Mouse (Mus musculus): ENCODE measurements at regions not wholly inside any gene's neighbourhood (a gene's known extent, or its start where the extent isn't known, plus 50 kb on each side); places are given as distances from the start of the nearest gene placed in this dataset.

DNA sequence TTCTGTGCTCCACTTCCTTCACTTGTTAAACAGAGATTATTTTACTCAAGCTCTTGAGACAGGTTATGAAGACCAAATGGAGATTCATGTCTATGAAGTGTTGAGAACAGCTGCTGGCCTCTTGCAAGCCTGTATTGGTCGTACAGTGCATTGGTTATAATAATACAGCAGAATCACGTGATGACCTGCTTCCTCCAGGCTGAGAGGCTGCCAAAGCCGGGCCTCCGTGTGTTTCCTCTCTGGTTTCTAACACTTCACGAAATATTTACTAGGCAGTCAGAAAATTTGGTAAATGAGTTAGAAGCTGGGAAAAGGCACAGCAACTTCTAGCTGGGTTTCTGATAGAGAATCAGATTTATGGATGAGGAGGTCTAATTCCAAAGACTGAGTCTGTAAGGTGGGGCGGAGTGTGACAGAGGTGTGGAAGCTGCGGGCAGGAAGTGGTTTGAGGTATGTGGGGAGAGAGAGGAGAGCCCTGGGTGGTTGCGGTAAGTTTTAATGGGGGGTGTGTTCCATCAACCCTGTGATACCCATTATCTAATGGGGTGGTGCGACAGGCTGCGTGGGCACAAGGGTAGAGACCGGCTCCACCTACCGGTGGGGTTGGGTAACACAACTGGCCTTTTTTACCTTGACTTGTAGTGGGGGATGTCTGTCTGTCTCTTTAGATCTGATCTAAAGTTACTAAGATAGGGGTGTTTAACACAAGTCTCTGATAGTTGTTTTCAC, 159.5 kb downstream of the Plpp3 start:
- WGBS, result 82% methylated on average over 12 of the region's 12 CpGs

DNA sequence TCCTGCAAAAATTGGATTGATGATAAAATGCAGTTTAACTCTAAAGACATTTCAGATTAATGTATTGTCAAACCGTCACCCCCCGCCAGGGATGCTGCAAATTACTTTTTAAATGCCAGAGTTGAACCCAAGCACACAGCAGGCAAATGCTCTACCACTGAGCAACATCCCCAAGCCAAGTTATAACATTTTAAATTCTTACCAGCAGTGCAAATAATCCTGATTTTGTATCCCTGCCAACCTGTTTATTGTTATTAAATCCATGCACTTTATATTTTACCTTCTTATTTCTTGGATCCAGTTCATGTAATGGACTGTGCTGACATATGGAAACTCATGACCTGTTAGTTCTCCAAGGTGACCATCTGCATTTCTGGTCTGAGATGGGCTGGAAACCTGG, 161.3 kb downstream of the Plpp3 start:
- no peak overlapping the region for H3K27ac ChIP-seq (ENCODE audit: low read length)
- H3K27me3 ChIP-seq (ENCODE audit: control insufficient read depth, insufficient read depth, low read depth, low read length), result no peaks in the 10 kb centered on the region
- no peak overlapping the region for H3K9ac ChIP-seq (ENCODE audit: low read depth, low read length)
- H3K4me1 ChIP-seq (ENCODE audit: control insufficient read depth, insufficient read depth, low read length), result no peaks in the 10 kb centered on the region
- no peaks in the 10 kb centered on the region for H3K9me3 ChIP-seq (replicated peaks; ENCODE audit: control insufficient read depth, low read length, poor library complexity, severe bottlenecking)
- no peaks in the 10 kb centered on the region for H3K36me3 ChIP-seq (ENCODE audit: control insufficient read depth, insufficient read depth, low read length)
- H3K4me2 ChIP-seq (ENCODE audit: low read length), result no peak overlapping the region
- no peak for ATAC-seq
- no peak overlapping the region for H3K4me3 ChIP-seq (ENCODE audit: low read depth, low read length)
- WGBS, result 81% methylated on average over 2 of the region's 2 CpGs

More for the DNA sequence above, 159.5 kb downstream of the Plpp3 start:
- H3K27ac ChIP-seq (ENCODE audit: low read length), result no peak overlapping the region
- no peak overlapping the region for H3K4me2 ChIP-seq (ENCODE audit: low read length)
- H3K9me3 ChIP-seq (replicated peaks; ENCODE audit: control insufficient read depth, low read length, poor library complexity, severe bottlenecking), result no peaks in the 10 kb centered on the region
- H3K27me3 ChIP-seq (ENCODE audit: control insufficient read depth, insufficient read depth, low read depth, low read length), result no peaks in the 10 kb centered on the region
- H3K4me3 ChIP-seq (ENCODE audit: low read depth, low read length), result no peak overlapping the region
- no peak overlapping the region for H3K9ac ChIP-seq (ENCODE audit: low read depth, low read length)
- no peak for ATAC-seq
- no peaks in the 10 kb centered on the region for H3K4me1 ChIP-seq (ENCODE audit: control insufficient read depth, insufficient read depth, low read length)
- no peaks in the 10 kb centered on the region for H3K36me3 ChIP-seq (ENCODE audit: control insufficient read depth, insufficient read depth, low read length)

- H3K4me1 ChIP-seq (ENCODE audit: control insufficient read depth, insufficient read depth, low read length), result no peaks in the 10 kb centered on the region
- H3K4me3 ChIP-seq (ENCODE audit: low read depth, low read length), result no peak overlapping the region
- no peaks in the 10 kb centered on the region for H3K27me3 ChIP-seq (ENCODE audit: control insufficient read depth, insufficient read depth, low read depth, low read length)
- H3K27ac ChIP-seq (ENCODE audit: low read length), result no peak overlapping the region
- H3K4me2 ChIP-seq (ENCODE audit: low read length), result no peak overlapping the region
- ATAC-seq, result no peak
- no peak overlapping the region for H3K9ac ChIP-seq (ENCODE audit: low read depth, low read length)
- no peaks in the 10 kb centered on the region for H3K9me3 ChIP-seq (replicated peaks; ENCODE audit: control insufficient read depth, low read length, poor library complexity, severe bottlenecking)
- 62% methylated on average over 1 of the region's 1 CpGs for WGBS
- H3K36me3 ChIP-seq (ENCODE audit: control insufficient read depth, insufficient read depth, low read length), result no peaks in the 10 kb centered on the region
These were observed 166.3 kb downstream of the Plpp3 start for GRCm38 (mm10) chr4:105323446-105323845.

DNA sequence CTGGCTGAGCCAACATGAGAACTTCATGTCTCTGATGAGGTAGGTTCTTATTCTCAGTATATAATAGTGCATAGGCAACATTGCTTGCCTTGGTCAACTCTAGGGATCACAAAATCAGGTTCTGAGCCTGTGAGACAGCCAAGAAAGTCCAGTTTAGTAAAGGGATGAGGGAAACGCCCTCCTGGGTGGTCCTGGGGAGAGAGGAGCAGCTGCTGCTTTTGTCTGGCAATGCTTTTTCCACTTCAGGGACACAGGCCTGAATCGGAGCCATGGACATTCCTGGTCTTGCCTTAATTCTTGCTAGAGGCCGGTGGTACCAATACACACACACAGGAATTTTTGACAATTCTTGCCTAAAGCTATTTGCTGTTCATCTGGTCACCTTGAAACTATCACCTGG, 169.8 kb downstream of the Plpp3 start:
- Histone ChIP-seq H3K9me3 (replicated peaks; ENCODE audit: control insufficient read depth, low read length, poor library complexity, severe bottlenecking) (no peaks in the 10 kb centered on the region), H3K27ac (ENCODE audit: low read length) (no peak overlapping the region), H3K4me2 (ENCODE audit: low read length) (no peak overlapping the region), H3K27me3 (ENCODE audit: control insufficient read depth, insufficient read depth, low read depth, low read length) (no peaks in the 10 kb centered on the region), H3K36me3 (ENCODE audit: control insufficient read depth, insufficient read depth, low read length) (no peaks in the 10 kb centered on the region), H3K9ac (ENCODE audit: low read depth, low read length) (no peak overlapping the region), H3K4me3 (ENCODE audit: low read depth, low read length) (no peak overlapping the region), H3K4me1 (ENCODE audit: control insufficient read depth, insufficient read depth, low read length) (no peaks in the 10 kb centered on the region)
- WGBS, result 37% methylated on average over 3 of the region's 3 CpGs
- ATAC-seq, result no peak

DNA sequence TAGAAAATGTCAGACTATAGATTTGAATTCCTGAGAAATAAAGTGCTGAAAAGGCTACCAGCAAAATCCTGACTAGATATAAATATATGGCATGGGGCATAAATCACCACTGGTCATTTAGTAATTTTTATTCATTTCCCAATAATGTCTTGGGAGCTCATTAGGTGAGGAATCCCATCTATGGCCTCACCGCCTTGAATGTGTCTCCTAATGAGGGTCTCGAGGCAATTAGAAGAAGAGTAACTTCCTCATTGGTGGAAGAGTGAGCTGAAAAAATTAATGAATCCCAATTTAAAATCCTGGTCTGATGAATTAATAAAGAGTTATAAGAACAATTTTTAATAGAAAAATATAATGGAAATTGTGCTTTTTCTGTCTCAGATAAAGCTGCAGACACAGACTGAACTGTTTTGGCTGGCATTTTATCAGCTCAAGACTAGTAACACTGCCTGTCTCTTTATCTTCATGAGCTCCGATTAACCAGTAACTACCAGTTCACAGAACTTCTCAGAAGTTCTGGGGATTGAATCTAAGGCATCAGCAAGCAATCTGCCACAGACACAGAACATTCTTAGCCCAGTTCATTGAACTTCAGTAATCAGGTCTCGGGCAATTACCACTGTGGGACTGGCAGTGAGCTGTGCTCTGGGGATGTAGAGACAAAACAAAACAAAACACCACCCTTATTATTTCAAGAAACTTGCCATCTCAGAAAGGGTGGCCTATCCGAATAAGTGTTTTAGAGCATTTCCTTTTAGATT, 170.7 kb downstream of the Plpp3 start:
- Histone ChIP-seq H3K9ac (ENCODE audit: low read depth, low read length) (no peak overlapping the region), H3K27ac (ENCODE audit: low read length) (no peak overlapping the region), H3K9me3 (replicated peaks; ENCODE audit: control insufficient read depth, low read length, poor library complexity, severe bottlenecking) (no peaks in the 10 kb centered on the region), H3K36me3 (ENCODE audit: control insufficient read depth, insufficient read depth, low read length) (no peaks in the 10 kb centered on the region), H3K4me3 (ENCODE audit: low read depth, low read length) (no peak overlapping the region), H3K27me3 (ENCODE audit: control insufficient read depth, insufficient read depth, low read depth, low read length) (no peaks in the 10 kb centered on the region), H3K4me1 (ENCODE audit: control insufficient read depth, insufficient read depth, low read length) (no peaks in the 10 kb centered on the region), H3K4me2 (ENCODE audit: low read length) (no peak overlapping the region)
- ATAC-seq, result no peak
- 76% methylated on average over 5 of the region's 5 CpGs for WGBS

GRCm38 (mm10) chr4:105328776-105329175, 171.6 kb downstream of the Plpp3 start:
- Histone ChIP-seq H3K36me3 (ENCODE audit: control insufficient read depth, insufficient read depth, low read length) (no peaks in the 10 kb centered on the region), H3K9ac (ENCODE audit: low read depth, low read length) (no peak overlapping the region), H3K4me3 (ENCODE audit: low read depth, low read length) (no peak overlapping the region), H3K4me2 (ENCODE audit: low read length) (no peak overlapping the region), H3K4me1 (ENCODE audit: control insufficient read depth, insufficient read depth, low read length) (no peaks in the 10 kb centered on the region), H3K27ac (ENCODE audit: low read length) (no peak overlapping the region), H3K27me3 (ENCODE audit: control insufficient read depth, insufficient read depth, low read depth, low read length) (no peaks in the 10 kb centered on the region), H3K9me3 (replicated peaks; ENCODE audit: control insufficient read depth, low read length, poor library complexity, severe bottlenecking) (no peaks in the 10 kb centered on the region)
- ATAC-seq, result no peak
- WGBS, result 90% methylated on average over 10 of the region's 10 CpGs

DNA sequence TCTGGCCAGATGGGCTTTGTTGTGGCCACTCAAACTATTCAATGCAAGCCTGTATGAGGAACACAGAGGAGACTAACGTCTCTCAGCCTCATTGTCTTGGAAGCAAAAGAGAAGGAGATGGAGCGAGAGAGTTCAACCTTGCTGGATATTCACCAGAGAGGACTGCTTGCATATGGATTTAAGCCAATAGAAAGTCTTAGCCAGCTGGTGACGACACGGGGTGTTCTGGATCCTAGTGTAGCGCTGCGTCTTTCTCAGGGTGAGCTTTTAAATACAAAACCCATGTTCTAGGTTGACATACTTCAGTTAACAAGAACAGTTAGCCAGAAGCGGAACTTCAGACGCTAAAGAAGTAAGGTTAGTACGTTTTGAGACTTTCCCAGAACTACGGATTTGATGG, 174.9 kb downstream of the Plpp3 start:
- no peaks in the 10 kb centered on the region for H3K9me3 ChIP-seq (replicated peaks; ENCODE audit: control insufficient read depth, low read length, poor library complexity, severe bottlenecking)
- no peak overlapping the region for H3K4me2 ChIP-seq (ENCODE audit: low read length)
- H3K36me3 ChIP-seq (ENCODE audit: control insufficient read depth, insufficient read depth, low read length), result no peaks in the 10 kb centered on the region
- H3K27me3 ChIP-seq (ENCODE audit: control insufficient read depth, insufficient read depth, low read depth, low read length), result no peaks in the 10 kb centered on the region
- H3K4me1 ChIP-seq (ENCODE audit: control insufficient read depth, insufficient read depth, low read length), result no peaks in the 10 kb centered on the region
- 88% methylated on average over 10 of the region's 10 CpGs for WGBS
- no peak for ATAC-seq
- H3K9ac ChIP-seq (ENCODE audit: low read depth, low read length), result no peak overlapping the region
- H3K27ac ChIP-seq (ENCODE audit: low read length), result no peak overlapping the region
- no peak overlapping the region for H3K4me3 ChIP-seq (ENCODE audit: low read depth, low read length)

DNA sequence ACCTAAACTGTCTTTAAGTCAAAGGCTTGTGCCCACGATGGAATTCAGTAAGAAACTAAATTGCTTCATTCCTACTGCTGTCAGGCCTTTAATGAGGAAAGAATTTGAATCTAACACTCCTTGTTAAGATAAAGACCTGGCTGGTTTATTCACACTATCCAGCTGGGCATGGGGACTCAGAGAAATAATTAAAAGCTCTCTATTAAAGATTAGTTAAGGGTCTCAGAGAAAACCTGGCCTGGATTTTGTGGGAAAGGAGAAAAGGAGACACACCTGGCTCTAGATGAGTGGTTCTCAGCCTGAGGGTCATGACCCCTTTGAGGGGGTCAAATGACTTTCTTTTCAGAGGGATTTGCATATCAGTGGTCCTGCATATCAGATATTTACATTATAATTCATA, 178.7 kb downstream of the Plpp3 start:
- no peak for ATAC-seq
- Histone ChIP-seq H3K27me3 (ENCODE audit: control insufficient read depth, insufficient read depth, low read depth, low read length) (no peaks in the 10 kb centered on the region), H3K9ac (ENCODE audit: low read depth, low read length) (no peak overlapping the region), H3K4me3 (ENCODE audit: low read depth, low read length) (no peak overlapping the region), H3K4me1 (ENCODE audit: control insufficient read depth, insufficient read depth, low read length) (no peaks in the 10 kb centered on the region), H3K27ac (ENCODE audit: low read length) (no peak overlapping the region), H3K9me3 (replicated peaks; ENCODE audit: control insufficient read depth, low read length, poor library complexity, severe bottlenecking) (no peaks in the 10 kb centered on the region), H3K36me3 (ENCODE audit: control insufficient read depth, insufficient read depth, low read length) (no peaks in the 10 kb centered on the region), H3K4me2 (ENCODE audit: low read length) (no peak overlapping the region)
- WGBS, result 33% methylated on average over 1 of the region's 1 CpGs

DNA sequence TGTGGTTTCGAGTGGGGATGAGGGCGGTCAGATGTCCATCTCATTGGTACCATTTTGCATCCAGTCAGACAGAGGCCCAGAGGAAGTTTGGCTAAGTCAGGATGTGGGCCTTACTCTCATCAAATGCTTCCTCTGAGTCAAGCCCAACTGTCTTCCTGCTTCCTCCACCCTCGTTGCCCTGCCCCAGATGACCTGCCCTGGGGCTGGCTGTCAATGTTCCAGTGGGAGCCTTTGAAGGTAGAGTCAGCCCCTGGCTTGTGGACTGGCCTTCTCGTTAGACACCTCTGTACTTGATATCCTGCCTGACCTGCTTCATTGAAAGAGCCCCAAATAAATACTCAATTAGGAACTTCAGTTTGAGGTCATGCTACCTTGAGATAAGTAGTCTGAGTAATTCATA, 179.4 kb downstream of the Plpp3 start:
- no peak overlapping the region for H3K4me2 ChIP-seq (ENCODE audit: low read length)
- H3K27ac ChIP-seq (ENCODE audit: low read length), result no peak overlapping the region
- H3K4me3 ChIP-seq (ENCODE audit: low read depth, low read length), result no peak overlapping the region
- no peaks in the 10 kb centered on the region for H3K4me1 ChIP-seq (ENCODE audit: control insufficient read depth, insufficient read depth, low read length)
- no peaks in the 10 kb centered on the region for H3K9me3 ChIP-seq (replicated peaks; ENCODE audit: control insufficient read depth, low read length, poor library complexity, severe bottlenecking)
- H3K27me3 ChIP-seq (ENCODE audit: control insufficient read depth, insufficient read depth, low read depth, low read length), result no peaks in the 10 kb centered on the region
- H3K9ac ChIP-seq (ENCODE audit: low read depth, low read length), result no peak overlapping the region
- 77% methylated on average over 4 of the region's 4 CpGs for WGBS
- no peaks in the 10 kb centered on the region for H3K36me3 ChIP-seq (ENCODE audit: control insufficient read depth, insufficient read depth, low read length)
- no peak for ATAC-seq
